Mouse (Mus musculus): ENCODE measurements at regions not wholly inside any gene's neighbourhood (a gene's known extent, or its start where the extent isn't known, plus 50 kb on each side); places are given as distances from the start of the nearest gene placed in this dataset.

- Histone ChIP-seq H3K9ac (no peak overlapping the region), H3K4me1 (no peaks in the 10 kb centered on the region), H3K4me2 (replicated peaks) (no peak overlapping the region), H3K4me3 (no peak overlapping the region), H3K27me3 (no peaks in the 10 kb centered on the region), H3K27ac (no peak overlapping the region), H3K36me3 (no peaks in the 10 kb centered on the region), H3K9me3 (no peaks in the 10 kb centered on the region)
- ATAC-seq (ENCODE audit: low FRiP score, low read depth) = no peak
- 83% methylated on average over 3 of the region's 3 CpGs for WGBS
Measured at GRCm38 (mm10) chr8:112191846-112192245, 177.0 kb upstream of the Gm6793 start.

GRCm38 (mm10) chr8:112189698-112190097, 174.9 kb upstream of the Gm6793 start:
- H3K4me3 ChIP-seq = no peak overlapping the region
- H3K36me3 ChIP-seq = no peaks in the 10 kb centered on the region
- no peak for ATAC-seq (ENCODE audit: low FRiP score, low read depth)
- no peaks in the 10 kb centered on the region for H3K27me3 ChIP-seq
- H3K4me2 ChIP-seq (replicated peaks) = no peak overlapping the region
- H3K9me3 ChIP-seq = 0 out of 2 replicates have a peak, but pooled peaks cover 2% of the 10 kb centered on the region
- H3K27ac ChIP-seq = no peak overlapping the region
- H3K9ac ChIP-seq = no peak overlapping the region
- H3K4me1 ChIP-seq = no peaks in the 10 kb centered on the region
- WGBS = 35% methylated on average over 2 of the region's 2 CpGs

- H3K27me3 ChIP-seq = peaks cover 3% of the 10 kb centered on the region; the same call in 1 of the 2 replicates
- peaks cover 7% of the 10 kb centered on the region for H3K9me3 ChIP-seq
- H3K27ac ChIP-seq = no peak overlapping the region
- ATAC-seq (ENCODE audit: low FRiP score, low read depth) = no peak
- no peak overlapping the region for H3K9ac ChIP-seq
- H3K4me3 ChIP-seq = no peak overlapping the region
- H3K4me1 ChIP-seq = peaks cover 5% of the 10 kb centered on the region
- 97% methylated on average over 1 of the region's 1 CpGs for WGBS
- H3K36me3 ChIP-seq = no peaks in the 10 kb centered on the region
- H3K4me2 ChIP-seq (replicated peaks) = no peak overlapping the region
Measured at GRCm38 (mm10) chr8:112170184-112170583, 155.3 kb upstream of the Gm6793 start.

GRCm38 (mm10) chr8:112156656-112157055, 141.8 kb upstream of the Gm6793 start:
- Histone ChIP-seq H3K27ac (no peak overlapping the region), H3K36me3 (no peaks in the 10 kb centered on the region), H3K4me3 (no peak overlapping the region), H3K4me2 (replicated peaks) (no peak overlapping the region), H3K27me3 (no peaks in the 10 kb centered on the region), H3K9ac (no peak overlapping the region), H3K9me3 (no peaks in the 10 kb centered on the region), H3K4me1 (no peaks in the 10 kb centered on the region)
- ATAC-seq (ENCODE audit: low FRiP score, low read depth) = no peak
- whole genome bisulfite sequencing = 87% methylated on average over 7 of the region's 7 CpGs

GRCm38 (mm10) chr8:112138924-112139323, 124.1 kb upstream of the Gm6793 start:
- Histone ChIP-seq H3K4me1 (no peaks in the 10 kb centered on the region), H3K9ac (no peak overlapping the region), H3K9me3 (peaks cover 6% of the 10 kb centered on the region; the same call in 1 of the 2 replicates), H3K4me2 (replicated peaks) (no peak overlapping the region), H3K4me3 (no peak overlapping the region), H3K27ac (no peak overlapping the region), H3K36me3 (no peaks in the 10 kb centered on the region), H3K27me3 (no peaks in the 10 kb centered on the region)
- no peak for ATAC-seq (ENCODE audit: low FRiP score, low read depth)
- 70% methylated on average over 5 of the region's 5 CpGs for WGBS

- no peaks in the 10 kb centered on the region for H3K27me3 ChIP-seq
- H3K9ac ChIP-seq = no peak overlapping the region
- no peaks in the 10 kb centered on the region for H3K9me3 ChIP-seq
- no peaks in the 10 kb centered on the region for H3K36me3 ChIP-seq
- H3K27ac ChIP-seq = no peak overlapping the region
- ATAC-seq (ENCODE audit: low FRiP score, low read depth) = no peak
- H3K4me3 ChIP-seq = no peak overlapping the region
- no peaks in the 10 kb centered on the region for H3K4me1 ChIP-seq
- WGBS = 72% methylated on average over 2 of the region's 2 CpGs
- H3K4me2 ChIP-seq (replicated peaks) = no peak overlapping the region
Measured at GRCm38 (mm10) chr8:112130196-112130595, 115.4 kb upstream of the Gm6793 start.

GRCm38 (mm10) chr8:112128833-112129518, 114.1 kb upstream of the Gm6793 start:
- Histone ChIP-seq H3K27me3 (no peaks in the 10 kb centered on the region), H3K4me3 (no peak overlapping the region), H3K36me3 (no peaks in the 10 kb centered on the region), H3K4me2 (replicated peaks) (no peak overlapping the region), H3K27ac (no peak overlapping the region), H3K9me3 (no peaks in the 10 kb centered on the region), H3K9ac (no peak overlapping the region), H3K4me1 (no peaks in the 10 kb centered on the region)
- 53% methylated on average over 14 of the region's 14 CpGs for WGBS
- peak; percentile 87; the same call in 1 of the 2 replicates for ATAC-seq (ENCODE audit: low FRiP score, low read depth)

GRCm38 (mm10) chr8:112111950-112112349, 97.1 kb upstream of the Gm6793 start:
- Histone ChIP-seq H3K9me3 (no peaks in the 10 kb centered on the region), H3K27me3 (no peaks in the 10 kb centered on the region), H3K27ac (no peak overlapping the region), H3K9ac (no peak overlapping the region), H3K4me1 (no peaks in the 10 kb centered on the region), H3K36me3 (no peaks in the 10 kb centered on the region), H3K4me3 (no peak overlapping the region), H3K4me2 (replicated peaks) (no peak overlapping the region)
- WGBS = 67% methylated on average over 2 of the region's 2 CpGs
- no peak for ATAC-seq (ENCODE audit: low FRiP score, low read depth)

- Histone ChIP-seq H3K4me1 (no peaks in the 10 kb centered on the region), H3K27me3 (no peaks in the 10 kb centered on the region), H3K36me3 (no peaks in the 10 kb centered on the region), H3K9ac (no peak overlapping the region), H3K4me2 (replicated peaks) (no peak overlapping the region), H3K9me3 (no peaks in the 10 kb centered on the region), H3K27ac (no peak overlapping the region), H3K4me3 (no peak overlapping the region)
- WGBS = 92% methylated on average over 10 of the region's 10 CpGs
- ATAC-seq (ENCODE audit: low FRiP score, low read depth) = no peak
Measured at GRCm38 (mm10) chr8:112097883-112098635, 83.2 kb upstream of the Gm6793 start.

- no peak overlapping the region for H3K9ac ChIP-seq
- H3K27ac ChIP-seq = no peak overlapping the region
- WGBS = 79% methylated on average over 2 of the region's 2 CpGs
- no peak overlapping the region for H3K4me2 ChIP-seq (replicated peaks)
- no peak overlapping the region for H3K4me3 ChIP-seq
- no peaks in the 10 kb centered on the region for H3K4me1 ChIP-seq
- no peaks in the 10 kb centered on the region for H3K36me3 ChIP-seq
- ATAC-seq (ENCODE audit: low FRiP score, low read depth) = no peak
- no peaks in the 10 kb centered on the region for H3K27me3 ChIP-seq
- H3K9me3 ChIP-seq = no peaks in the 10 kb centered on the region
Measured at GRCm38 (mm10) chr8:112094881-112095280, 80.0 kb upstream of the Gm6793 start.

GRCm38 (mm10) chr8:112093554-112093953, 78.7 kb upstream of the Gm6793 start:
- Histone ChIP-seq H3K4me2 (replicated peaks) (no peak overlapping the region), H3K4me1 (no peaks in the 10 kb centered on the region), H3K27ac (no peak overlapping the region), H3K27me3 (no peaks in the 10 kb centered on the region), H3K4me3 (no peak overlapping the region), H3K9ac (no peak overlapping the region), H3K9me3 (no peaks in the 10 kb centered on the region), H3K36me3 (no peaks in the 10 kb centered on the region)
- 67% methylated on average over 7 of the region's 7 CpGs for WGBS
- no peak for ATAC-seq (ENCODE audit: low FRiP score, low read depth)

- Histone ChIP-seq H3K9me3 (no peaks in the 10 kb centered on the region), H3K27ac (no peak overlapping the region), H3K4me1 (no peaks in the 10 kb centered on the region), H3K4me2 (replicated peaks) (no peak overlapping the region), H3K36me3 (no peaks in the 10 kb centered on the region), H3K9ac (no peak overlapping the region), H3K27me3 (no peaks in the 10 kb centered on the region), H3K4me3 (no peak overlapping the region)
- WGBS = 64% methylated on average over 3 of the region's 3 CpGs
- no peak for ATAC-seq (ENCODE audit: low FRiP score, low read depth)
Measured at GRCm38 (mm10) chr8:112092831-112093230, 78.0 kb upstream of the Gm6793 start.

All from limb, embryonic 13.5 days (tissue).